Mouse (Mus musculus) olfactory bulb, adult 2 months (tissue): Measurements from ENCODE around the gene Skint8. TPM values are rescaled to one million over a fixed set of nuclear protein-coding genes. Genes with fewer than 3 reads are reported as not detected.
"Not testable (repeated sequence)": the region's sequence is repeated elsewhere in the genome, so short reads cannot be mapped to it uniquely, and the experiment has no call there.

Experiments used
- H3K27ac ChIP-seq: fragments of 200-500 bp; 2 replicates; pipeline ENCODE4 v1.5.1; 2012; ENCODE audit warnings: low read depth, low read length; ENCODE audit not compliant: insufficient read depth
- H3K4me1 ChIP-seq: fragments of 200-500 bp; 2 replicates; pipeline ENCODE4 v1.6.1; 2012; ENCODE audit warnings: low read length; ENCODE audit not compliant: control insufficient read depth, insufficient read depth
- H3K4me3 ChIP-seq: fragments of 200-500 bp; 2 replicates; pipeline ENCODE4 v1.5.1; 2012; ENCODE audit warnings: mild to moderate bottlenecking, low read depth, low read length, moderate library complexity; ENCODE audit not compliant: insufficient read depth
- CTCF ChIP-seq: fragments of 200-500 bp; IDR thresholded peaks from 2 replicates; pipeline ENCODE4 v1.5.1; 2012; ENCODE audit warnings: low read depth, mild to moderate bottlenecking, low read length, moderate library complexity; ENCODE audit not compliant: insufficient read depth
- POLR2A ChIP-seq: fragments of 200-500 bp; IDR thresholded peaks from 2 replicates; pipeline ENCODE4 v1.6.1; 2012; ENCODE audit warnings: mild to moderate bottlenecking, low read depth, low read length, moderate library complexity; ENCODE audit not compliant: insufficient read depth
- WGBS: fragments of 180-500 bp; shearing (Covaris S2); methylation state at CpG from one replicate; pipeline ENCODE4 v1.1.7; 2018; 5-methylcytosine and 5-hydroxymethylcytosine counted together
- polyA plus RNA-seq: library from polyadenylated mRNA; stranded (reverse); fragments of >200 nt; gene quantifications from 2 replicates; pipeline ENCODE4 v1.2.4, GENCODE M21; 2012; ENCODE audit warnings: low replicate concordance; ENCODE audit not compliant: missing spikeins, insufficient read depth, insufficient read length

Gene Skint8
- polyA plus RNA-seq, 1 experiment: not detected

DNA sequence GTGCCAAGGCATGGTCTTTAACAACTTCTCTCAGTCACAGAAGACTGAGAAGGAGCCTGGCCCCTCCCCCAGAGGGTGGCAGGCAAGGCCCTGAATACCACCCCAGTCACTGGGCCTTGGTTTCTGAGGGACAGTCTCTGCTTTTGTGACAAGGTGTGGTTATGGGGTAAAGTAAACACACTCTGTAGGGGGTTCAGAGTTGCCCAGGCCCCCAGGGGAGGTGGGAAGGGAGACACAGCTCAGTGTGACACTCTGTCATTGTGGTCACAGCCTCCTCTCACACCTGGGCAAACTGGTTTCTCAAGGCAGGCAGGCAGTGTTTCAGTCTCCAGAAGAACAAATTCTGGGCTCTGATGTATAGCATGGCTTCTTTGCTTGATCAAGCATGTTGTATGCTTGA lies 16.4 kb upstream of the Skint8 start, which contains the start of gene Slc5a9:
Gene Slc5a9 (minus strand): TSS at position 144 of the 400 bp plus-strand sequence.
- Histone ChIP-seq H3K4me3 (no peak within 1 kb of the TSS), H3K4me1 (no peaks in the 10 kb centered on the region), H3K27ac (no peak within 1 kb of the TSS)
- TF ChIP-seq POLR2A (no peak), CTCF (no peak)

DNA sequence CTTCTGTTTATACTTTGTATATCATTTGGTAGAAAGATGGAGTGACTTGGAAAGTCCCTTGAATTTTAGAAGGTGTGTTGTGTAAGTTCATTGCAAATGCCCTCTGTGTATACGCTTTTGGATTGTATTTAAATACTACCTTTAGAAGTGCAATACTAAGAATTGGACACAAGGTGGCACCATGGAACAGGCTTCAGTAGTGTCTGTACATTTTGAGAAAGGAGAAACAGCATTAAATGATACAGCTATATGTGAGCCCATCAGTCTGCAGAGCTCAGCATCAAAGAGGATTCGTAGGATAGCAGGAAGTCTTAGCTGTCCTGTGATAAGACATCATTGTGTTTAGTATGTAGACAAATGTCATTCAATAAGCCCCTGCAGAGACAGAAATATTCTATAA lies 11.3 kb upstream of the Skint8 start:
- TF ChIP-seq POLR2A (no peak), CTCF (no peak)
- Histone ChIP-seq H3K4me1 (no peaks in the 10 kb centered on the region), H3K4me3 (no peak overlapping the region), H3K27ac (no peak overlapping the region)
- 42% methylated on average over 2 of the region's 2 CpGs for WGBS

DNA sequence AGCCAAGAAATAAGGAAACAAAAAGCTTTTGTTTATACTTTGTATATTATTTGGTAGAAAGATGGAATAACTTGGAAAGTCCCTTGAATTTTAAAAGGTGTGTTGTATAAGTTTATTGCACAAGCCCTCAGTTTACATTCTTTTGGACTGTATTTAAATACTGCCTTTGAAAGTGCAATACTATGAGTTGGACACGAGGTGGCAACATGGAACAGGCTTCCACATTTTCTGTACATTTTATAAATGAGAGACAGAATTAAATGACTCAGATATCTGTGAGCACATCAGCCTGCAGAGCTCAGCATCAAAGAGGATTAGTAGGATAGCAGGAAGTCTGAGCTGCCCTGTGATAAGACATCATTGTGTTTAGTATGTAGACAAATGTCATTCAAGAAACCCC lies 42.1 kb downstream of the Skint8 start:
- H3K27ac ChIP-seq: no peak overlapping the region
- no peak overlapping the region for H3K4me3 ChIP-seq
- no peak for TF ChIP-seq POLR2A
- no peak for TF ChIP-seq CTCF
- 17% methylated on average over 1 of the region's 1 CpGs for WGBS
- no peaks in the 10 kb centered on the region for H3K4me1 ChIP-seq

DNA sequence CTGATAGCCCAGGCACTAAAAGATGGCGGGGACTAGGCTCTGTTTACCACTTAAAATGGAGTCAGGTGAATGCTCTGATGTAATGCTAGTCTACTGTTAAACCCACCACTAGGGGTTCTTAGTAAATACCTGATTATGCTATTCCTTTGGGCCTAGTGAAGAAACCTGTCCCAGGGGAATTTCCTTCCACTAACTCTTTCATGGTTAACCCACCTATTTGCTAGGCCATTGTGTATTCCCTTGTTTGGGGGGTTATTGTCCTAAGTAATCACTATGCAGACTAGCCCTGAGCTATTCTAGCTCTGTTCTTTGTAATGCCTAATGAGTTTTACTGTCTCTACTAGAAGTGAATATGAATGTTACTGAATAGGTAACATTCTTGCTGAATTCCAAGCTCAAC lies 44.0 kb downstream of the Skint8 start:
- H3K4me1 ChIP-seq, H3K27ac ChIP-seq, H3K4me3 ChIP-seq: not testable (repeated sequence)
- 70% methylated on average over 1 of the region's 1 CpGs for WGBS

GRCm38 (mm10) chr4:111963669-111964068 lies 44.5 kb downstream of the Skint8 start:
- H3K4me3 ChIP-seq: no peak overlapping the region
- TF ChIP-seq POLR2A: no peak
- no peak for TF ChIP-seq CTCF
- H3K27ac ChIP-seq: no peak overlapping the region
- 76% methylated on average over 3 of the region's 3 CpGs for WGBS
- no peaks in the 10 kb centered on the region for H3K4me1 ChIP-seq

DNA sequence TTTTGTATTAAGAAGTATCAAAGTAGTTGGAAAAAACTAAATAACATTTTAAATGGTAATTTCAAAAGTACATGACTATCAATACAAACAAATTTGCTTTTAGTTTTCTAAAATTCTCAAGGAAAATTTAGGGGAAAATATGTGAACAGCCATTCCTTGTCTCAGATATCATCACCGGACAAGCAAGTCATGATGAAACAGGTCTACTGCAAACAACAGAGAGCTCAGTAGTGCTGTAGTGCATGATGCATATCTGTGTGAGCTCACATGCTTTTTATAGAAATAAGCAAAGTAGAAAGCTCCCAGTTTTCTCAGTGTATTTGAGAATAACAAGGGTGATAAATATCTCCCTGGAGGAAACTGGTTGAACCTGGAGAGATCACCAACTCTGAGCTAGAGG lies 53.4 kb downstream of the Skint8 start, which contains the start of gene Skint7:
Gene Skint7 (plus strand): TSS at position 301 of the 400 bp plus-strand sequence.
- TF ChIP-seq CTCF (no peak), POLR2A (no peak)
- Histone ChIP-seq H3K4me1 (no peaks in the 10 kb centered on the region), H3K27ac (no peak within 1 kb of the TSS), H3K4me3 (no peak within 1 kb of the TSS)
- 94% methylated on average over 1 of the region's 1 CpGs for WGBS

Other genes with a start within 250 kb of the Skint8 start
- not detected in 2 replicates for gene Spata6, start 199.4 kb upstream of the Skint8 start, polyA plus RNA-seq
- gene Slc5a9, start 16.5 kb upstream of the Skint8 start, polyA plus RNA-seq: not detected in 2 replicates
- not detected in 2 replicates for gene Skint7, start 53.5 kb downstream of the Skint8 start, polyA plus RNA-seq
- gene Skint1, start 86.9 kb downstream of the Skint8 start, polyA plus RNA-seq: not detected in 2 replicates
- not detected in 2 replicates for gene Skint4, start 152.6 kb downstream of the Skint8 start, polyA plus RNA-seq